Mouse (Mus musculus) c-Kit-negative CD71-positive TER-119-positive erythroid progenitor cells, embryonic 14.5 days (primary cell): ENCODE results near the gene Maml2.

Source experiments
- DNase-seq: peaks from one replicate; pipeline ENCODE4 v3.0.0-alpha.2; 2013; ENCODE audit warnings: low read depth, low spot score

The Maml2 gene

GRCm38 (mm10) chr9:13566154-13566885, 268.6 kb downstream of the Maml2 start:
- DNase-seq = no peak

- DNase-seq = no peak
Measured at GRCm38 (mm10) chr9:13569023-13569422, 271.3 kb downstream of the Maml2 start.

GRCm38 (mm10) chr9:13572847-13573246, 275.1 kb downstream of the Maml2 start:
- no peak for DNase-seq

GRCm38 (mm10) chr9:13574059-13574458, 276.3 kb downstream of the Maml2 start:
- no peak for DNase-seq

- DNase-seq = no peak
Measured at GRCm38 (mm10) chr9:13574913-13575312, 277.2 kb downstream of the Maml2 start.

- DNase-seq = no peak
Measured at GRCm38 (mm10) chr9:13577150-13577549, 279.4 kb downstream of the Maml2 start.

- DNase-seq = no peak
Measured at GRCm38 (mm10) chr9:13581184-13581583, 283.4 kb downstream of the Maml2 start.

- DNase-seq = no peak
Measured at GRCm38 (mm10) chr9:13583952-13584351, 286.2 kb downstream of the Maml2 start.

- no peak for DNase-seq
Measured at GRCm38 (mm10) chr9:13584435-13584834, 286.7 kb downstream of the Maml2 start.

- DNase-seq = no peak
Measured at GRCm38 (mm10) chr9:13587085-13587933, 289.6 kb downstream of the Maml2 start.

- no peak for DNase-seq
Measured at GRCm38 (mm10) chr9:13588786-13589185, 291.0 kb downstream of the Maml2 start.

GRCm38 (mm10) chr9:13592701-13593100, 294.9 kb downstream of the Maml2 start:
- DNase-seq = no peak

- DNase-seq = no peak
Measured at GRCm38 (mm10) chr9:13597736-13598135, 300.0 kb downstream of the Maml2 start.

- no peak for DNase-seq
Measured at GRCm38 (mm10) chr9:13598596-13599333, 301.0 kb downstream of the Maml2 start.

GRCm38 (mm10) chr9:13599334-13599614, 301.5 kb downstream of the Maml2 start:
- DNase-seq = no peak

- no peak for DNase-seq
Measured at GRCm38 (mm10) chr9:13599800-13600199, 302.0 kb downstream of the Maml2 start.

GRCm38 (mm10) chr9:13601729-13602128, 304.0 kb downstream of the Maml2 start:
- no peak for DNase-seq

- no peak for DNase-seq
Measured at GRCm38 (mm10) chr9:13603533-13604143, 305.9 kb downstream of the Maml2 start.

GRCm38 (mm10) chr9:13607609-13608185, 309.9 kb downstream of the Maml2 start:
- DNase-seq = no peak

GRCm38 (mm10) chr9:13608532-13609071, 310.8 kb downstream of the Maml2 start:
- no peak for DNase-seq

- no peak for DNase-seq
Measured at GRCm38 (mm10) chr9:13611561-13611960, 313.8 kb downstream of the Maml2 start.
